Mouse (Mus musculus): Measurements from ENCODE around the gene Acsbg1.

The Acsbg1 gene

GRCm38 (mm10) chr9:54668455-54668854 lies 6.8 kb upstream of the Acsbg1 start:
- DNase-seq (ENCODE audit: low read depth) = peak; percentile 48

GRCm38 (mm10) chr9:54666116-54666515 lies 4.4 kb upstream of the Acsbg1 start:
- no peak for DNase-seq (ENCODE audit: low read depth)

- no peak for DNase-seq (ENCODE audit: low read depth)
These were observed 2.7 kb upstream of the Acsbg1 start for GRCm38 (mm10) chr9:54664358-54664757.

DNA sequence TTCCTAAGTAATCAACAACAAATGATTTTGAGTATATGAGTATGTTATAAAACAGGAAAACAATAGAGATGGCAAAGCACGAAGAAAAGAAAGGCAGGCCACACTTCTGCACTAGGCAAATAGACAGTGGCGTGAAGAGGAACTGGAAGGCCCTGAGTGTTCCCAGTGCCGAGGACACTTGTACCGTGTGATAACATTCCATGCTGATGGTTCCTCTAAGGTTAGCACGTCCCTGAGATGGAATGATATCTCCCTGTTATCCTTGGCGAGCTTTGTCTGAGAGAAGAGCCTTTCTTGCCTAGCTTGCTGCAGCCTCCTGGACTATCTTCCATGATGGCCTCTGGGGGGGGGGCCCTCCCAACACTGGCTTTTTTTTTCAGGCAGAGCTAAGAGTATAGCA lies 2.9 kb downstream of the Acsbg1 start:
- no peak for DNase-seq (ENCODE audit: low read depth)

DNA sequence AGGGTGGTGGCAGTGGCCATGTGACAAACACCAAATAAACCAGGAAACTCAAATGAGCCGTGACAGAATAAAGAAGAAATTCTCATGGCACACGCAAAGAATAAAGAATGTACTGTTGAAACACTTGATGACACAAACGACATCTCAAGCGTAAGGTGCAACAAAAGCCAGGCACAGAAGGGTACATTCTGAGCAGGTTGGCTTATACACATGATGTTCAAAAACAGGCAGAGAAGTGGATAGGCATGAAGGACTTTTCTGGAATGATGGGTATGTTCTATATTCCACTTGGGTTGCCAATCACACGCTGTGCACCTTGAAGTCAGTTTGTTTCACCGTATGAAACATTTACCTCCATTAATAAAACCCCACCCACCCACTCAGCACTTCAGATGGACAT lies 5.3 kb downstream of the Acsbg1 start:
- no peak for DNase-seq (ENCODE audit: low read depth)

DNA sequence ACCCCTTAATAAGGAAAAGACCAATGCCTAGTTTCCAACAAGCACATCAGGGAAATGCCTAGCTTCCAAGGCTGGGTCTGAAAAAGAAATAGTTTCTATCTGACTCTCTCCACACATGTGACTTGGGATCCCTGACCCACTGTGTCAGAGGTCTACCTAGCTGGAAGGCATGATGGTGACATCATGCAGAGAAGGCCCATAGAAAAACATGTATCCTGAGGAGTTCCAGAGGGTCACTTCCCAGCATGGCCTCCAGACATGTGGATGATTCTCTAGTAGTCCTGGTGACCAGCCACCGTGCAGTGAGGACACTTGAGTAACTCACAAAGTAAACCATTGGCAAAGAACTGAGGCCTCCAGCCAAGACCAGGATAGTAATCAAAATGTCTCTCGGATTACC lies 5.8 kb downstream of the Acsbg1 start:
- no peak for DNase-seq (ENCODE audit: low read depth)

DNA sequence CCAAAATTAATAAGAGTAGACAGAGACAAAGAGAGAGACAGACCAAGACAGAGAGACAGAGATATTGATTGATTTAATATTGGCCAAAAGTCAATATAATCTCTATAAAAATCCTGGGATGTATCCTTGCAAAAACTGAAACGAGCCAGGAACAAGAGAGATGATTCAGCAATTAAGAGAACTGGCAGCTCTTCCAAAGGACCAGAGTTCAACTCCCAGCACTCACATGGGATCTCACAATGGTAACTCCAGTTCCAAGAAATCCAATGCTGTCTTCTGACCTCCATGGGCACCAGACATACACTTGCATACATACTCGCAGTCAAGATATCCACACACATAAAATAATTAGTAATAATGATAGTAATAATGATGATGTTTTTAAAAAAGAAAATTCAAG lies 8.9 kb downstream of the Acsbg1 start:
- DNase-seq (ENCODE audit: low read depth) = no peak

- DNase-seq (ENCODE audit: low read depth) = peak; percentile 91
These were observed 12.3 kb downstream of the Acsbg1 start for GRCm38 (mm10) chr9:54649360-54649759.

- no peak for DNase-seq (ENCODE audit: low read depth)
These were observed 14.2 kb downstream of the Acsbg1 start for GRCm38 (mm10) chr9:54647456-54647855.

GRCm38 (mm10) chr9:54646252-54646651 lies 15.4 kb downstream of the Acsbg1 start:
- DNase-seq (ENCODE audit: low read depth) = no peak

DNA sequence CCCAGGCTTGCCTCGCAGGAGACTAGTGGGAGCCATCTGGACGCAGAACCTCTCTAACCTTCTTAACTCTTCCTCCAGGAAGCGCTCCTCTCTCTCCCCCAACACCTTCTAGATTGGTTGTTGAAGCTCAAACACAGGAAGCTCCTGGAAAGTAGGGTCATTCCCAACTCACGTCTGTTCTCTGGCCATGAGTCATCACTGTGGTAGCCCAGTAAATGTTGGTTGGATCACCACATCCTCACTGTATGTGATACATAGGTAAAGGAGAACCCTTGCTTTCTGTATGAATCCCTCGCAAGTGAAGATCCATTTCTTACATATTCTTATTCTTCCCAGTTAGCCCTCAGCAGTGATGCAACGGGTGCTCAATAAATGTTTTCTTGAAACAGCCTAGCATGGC lies 16.1 kb downstream of the Acsbg1 start:
- DNase-seq (ENCODE audit: low read depth) = no peak

DNA sequence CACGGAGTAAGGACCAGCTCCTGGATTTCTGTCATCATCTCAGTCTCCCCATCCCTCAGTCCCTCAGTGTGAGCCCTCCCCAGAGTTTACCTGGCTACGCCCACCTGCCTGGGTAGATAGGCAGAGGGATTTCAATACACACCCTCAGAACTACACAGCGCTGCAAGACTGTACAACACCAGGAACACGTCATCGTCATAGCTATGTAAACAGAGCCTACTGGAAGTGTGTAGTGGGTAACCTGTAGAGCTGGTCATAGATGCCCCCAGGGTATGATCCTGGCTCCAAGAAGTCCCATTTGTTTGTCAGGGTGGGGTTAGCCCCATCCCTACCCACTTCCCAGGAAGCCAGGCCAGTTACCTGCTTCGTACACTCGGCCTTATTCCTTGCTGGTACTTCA lies 18.5 kb downstream of the Acsbg1 start:
- no peak for DNase-seq (ENCODE audit: low read depth)

GRCm38 (mm10) chr9:54642556-54642955 lies 19.1 kb downstream of the Acsbg1 start:
- peak; percentile 24 for DNase-seq (ENCODE audit: low read depth)

- peak; percentile 60 for DNase-seq (ENCODE audit: low read depth)
These were observed 19.5 kb downstream of the Acsbg1 start for GRCm38 (mm10) chr9:54642149-54642548.

DNA sequence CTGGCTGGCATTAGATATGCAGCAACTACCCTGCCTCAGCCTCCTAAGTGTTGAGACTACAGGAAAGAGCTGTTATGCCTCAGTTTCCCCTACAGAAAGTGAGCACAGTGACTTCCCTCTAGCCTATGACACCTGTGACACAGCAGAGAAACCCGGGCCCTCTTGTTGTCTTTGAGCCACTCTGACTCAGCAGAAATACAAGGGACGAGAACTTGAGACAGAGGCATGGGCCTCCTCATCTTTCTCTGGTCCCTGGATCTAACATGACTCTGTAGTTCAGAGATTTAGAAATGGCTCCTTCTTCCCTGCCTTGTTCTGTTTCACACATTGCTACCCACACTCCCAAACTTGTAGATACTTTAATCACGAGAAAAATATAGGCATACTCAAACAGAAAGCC lies 20.1 kb downstream of the Acsbg1 start:
- DNase-seq (ENCODE audit: low read depth) = no peak

GRCm38 (mm10) chr9:54639192-54639591 lies 22.5 kb downstream of the Acsbg1 start:
- DNase-seq (ENCODE audit: low read depth) = peak; percentile 29

GRCm38 (mm10) chr9:54637510-54638314 lies 24.0 kb downstream of the Acsbg1 start:
- DNase-seq (ENCODE audit: low read depth) = no peak

DNA sequence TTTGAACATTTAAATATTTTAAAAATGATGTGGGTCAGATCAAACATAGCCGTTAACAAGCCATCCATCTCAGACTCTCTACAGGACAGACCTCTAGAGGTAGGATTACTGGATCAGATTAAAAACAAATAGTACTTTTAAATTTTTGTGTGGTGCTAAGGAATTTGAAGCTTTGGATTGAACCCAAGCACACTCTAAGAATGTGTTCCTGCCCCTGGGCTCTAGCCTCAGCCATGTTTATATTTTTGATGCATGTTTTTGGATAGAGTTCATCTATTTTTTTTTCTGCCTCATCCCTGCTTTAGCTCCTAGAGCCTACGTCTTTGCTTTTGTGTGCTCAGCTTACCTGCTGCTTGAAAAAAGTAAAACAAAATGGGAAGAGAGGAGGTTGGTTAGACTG lies 28.3 kb downstream of the Acsbg1 start:
- DNase-seq (ENCODE audit: low read depth) = peak; percentile 59

- no peak for DNase-seq (ENCODE audit: low read depth)
These were observed 30.8 kb downstream of the Acsbg1 start for GRCm38 (mm10) chr9:54630905-54631304.

GRCm38 (mm10) chr9:54629613-54630261 lies 31.9 kb downstream of the Acsbg1 start:
- DNase-seq (ENCODE audit: low read depth) = peak; percentile 51

GRCm38 (mm10) chr9:54628752-54629151 lies 32.9 kb downstream of the Acsbg1 start:
- DNase-seq (ENCODE audit: low read depth) = peak; percentile 36

DNA sequence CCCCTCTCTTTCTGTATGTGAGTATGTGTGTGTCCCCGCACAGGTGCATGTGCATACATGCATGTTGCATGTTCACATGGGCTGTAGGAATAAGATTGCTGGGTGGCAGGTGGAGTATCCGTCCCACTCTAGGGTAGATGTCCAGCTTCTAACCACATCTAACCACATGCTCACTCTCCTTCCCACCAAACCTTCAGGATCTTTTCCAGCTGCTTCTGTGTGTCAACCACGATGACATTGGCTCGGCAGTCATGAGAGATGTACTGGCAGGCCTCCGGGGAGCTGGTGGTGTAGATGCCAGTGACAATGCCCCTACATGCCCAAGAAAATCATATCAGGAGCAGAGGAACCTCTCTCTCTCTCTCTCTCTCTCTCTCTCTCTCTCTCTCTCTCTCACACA lies 34.4 kb downstream of the Acsbg1 start:
- no peak for DNase-seq (ENCODE audit: low read depth)

GRCm38 (mm10) chr9:54614182-54614850 lies 47.4 kb downstream of the Acsbg1 start:
- DNase-seq (ENCODE audit: low read depth) = peak; percentile 77

All from NIH3T3 (cell line).